Mouse (Mus musculus): Measurements from ENCODE around the gene Tmbim7. TPM values are rescaled to one million over a fixed set of nuclear protein-coding genes. Genes with fewer than 3 reads are reported as not detected.

The Tmbim7 gene
- polyA plus RNA-seq (2015; fragmentation: Nextera tagmentation; extraction: Ambion mirVana), result not detected in 2 replicates

DNA sequence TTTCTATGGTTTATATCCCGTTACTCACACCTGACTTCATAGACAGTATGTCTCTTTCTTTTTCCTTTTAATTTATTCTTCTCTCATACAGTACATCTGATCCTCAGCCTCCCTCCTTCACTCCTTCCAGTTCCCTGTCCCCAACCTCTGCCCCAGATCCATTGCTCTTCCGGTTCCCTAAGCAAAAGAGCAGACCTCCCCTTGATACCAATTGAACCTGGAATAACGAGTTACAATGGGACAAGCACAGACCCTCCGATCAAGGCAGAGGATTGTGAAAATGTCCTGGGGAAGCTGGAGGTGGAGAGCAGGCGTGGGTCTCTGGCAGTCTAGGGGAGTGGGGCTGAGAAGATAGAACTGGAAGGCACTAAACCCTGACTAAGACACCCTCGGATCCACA lies at the start of gene Tmbim7:
Tmbim7 (plus strand) TSS at position 301 of the 400 bp plus-strand sequence.

DNA sequence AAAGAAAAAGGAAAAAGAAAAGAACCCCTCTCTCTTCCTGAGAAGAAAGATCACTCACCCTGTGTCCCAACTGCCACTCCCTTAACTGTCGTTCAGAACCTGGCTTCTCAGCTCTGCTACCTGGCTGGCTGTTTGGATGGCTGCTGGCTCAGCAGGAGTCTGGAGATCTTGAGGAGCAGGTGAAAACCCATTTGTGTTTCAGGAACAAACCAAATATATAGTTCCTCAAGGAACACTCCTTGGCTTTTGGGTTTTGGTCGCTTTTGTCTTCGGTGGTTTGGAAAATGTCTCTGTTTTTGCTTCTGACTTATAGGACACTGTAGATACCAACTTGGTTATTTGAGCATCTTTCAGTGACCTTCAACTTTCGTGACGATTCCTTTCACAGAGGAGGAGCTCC lies 6.1 kb downstream of the Tmbim7 start, which contains the start of gene Gatad1:
Gatad1 (minus strand) TSS at position 101 of the 400 bp plus-strand sequence.

Small RNAs within 50 kb of the gene (microRNA-seq; reads per million reads assigned to microRNA genes)
- gene Gm22926 (ENCODE audit: borderline replicate concordance, insufficient number of aligned reads) (not detected), gene Gm26238 (ENCODE audit: borderline replicate concordance, insufficient number of aligned reads) (not detected)

Other genes starting within 250 kb of the Tmbim7 start
- 17.2 and 21.7 TPM in 2 replicates for gene Fam133b, start 107.3 kb upstream of the Tmbim7 start, polyA plus RNA-seq (2015; fragmentation: Nextera tagmentation; extraction: Ambion mirVana)
- 0.90 and 1.4 TPM in 2 replicates for gene 1700109H08Rik, start 79.6 kb upstream of the Tmbim7 start, polyA plus RNA-seq (2015; fragmentation: Nextera tagmentation; extraction: Ambion mirVana)
- 7.9 and 16.1 TPM in 2 replicates for gene Pex1, start 55.1 kb upstream of the Tmbim7 start, polyA plus RNA-seq (2015; fragmentation: Nextera tagmentation; extraction: Ambion mirVana)
- gene Rbm48, start 54.6 kb upstream of the Tmbim7 start, polyA plus RNA-seq (2015; fragmentation: Nextera tagmentation; extraction: Ambion mirVana), result 6.5 and 11.8 TPM in 2 replicates
- 59.6 and 74.0 TPM in 2 replicates for gene Gatad1, start 6.0 kb downstream of the Tmbim7 start, polyA plus RNA-seq (2015; fragmentation: Nextera tagmentation; extraction: Ambion mirVana)
- gene Ankib1, start 151.7 kb downstream of the Tmbim7 start, polyA plus RNA-seq (2015; fragmentation: Nextera tagmentation; extraction: Ambion mirVana), result 8.1 and 14.4 TPM in 2 replicates
- gene Krit1, start 152.0 kb downstream of the Tmbim7 start, polyA plus RNA-seq (2015; fragmentation: Nextera tagmentation; extraction: Ambion mirVana), result 26.5 and 43.8 TPM in 2 replicates
- gene Lrrd1, start 194.0 kb downstream of the Tmbim7 start, polyA plus RNA-seq (2015; fragmentation: Nextera tagmentation; extraction: Ambion mirVana), result 0.08 TPM in 1 of 2 replicates, not detected in the other
- 8.4 and 9.8 TPM in 2 replicates for gene Mterf1a, start 242.8 kb downstream of the Tmbim7 start, polyA plus RNA-seq (2015; fragmentation: Nextera tagmentation; extraction: Ambion mirVana)